Mouse (Mus musculus) left cerebral cortex, postnatal 25 days (tissue): ENCODE data around the gene Ccl1. TPM values are rescaled to one million over a fixed set of nuclear protein-coding genes. Genes with fewer than 3 reads are reported as not detected.

Experiments used
- DNase-seq, 2 experiments: peaks; one replicate each; pipeline ENCODE4 v3.0.0; 2022; ENCODE audit warnings: low spot score in 2 of 2, mixed read lengths in 1 of 2
- intact Hi-C: fragments of 180-260 bp; cut with DNase I; formaldehyde crosslinking; loops from one replicate; pipeline ENCODE4 v1.15.1; 2025
- total RNA-seq, 2 experiments: library from RNA; stranded (reverse); gene quantifications; 2 replicates each; pipeline ENCODE4 v1.2.3; 2021

The Ccl1 gene
- total RNA-seq = not detected

GRCm38 (mm10) chr11:82305590-82305989 is at the start of gene Ccl1:
Gene Ccl1, minus strand, starts transcription at chr11:82305690.
- no peak for DNase-seq
- intact Hi-C loops = no loop called here

DNA sequence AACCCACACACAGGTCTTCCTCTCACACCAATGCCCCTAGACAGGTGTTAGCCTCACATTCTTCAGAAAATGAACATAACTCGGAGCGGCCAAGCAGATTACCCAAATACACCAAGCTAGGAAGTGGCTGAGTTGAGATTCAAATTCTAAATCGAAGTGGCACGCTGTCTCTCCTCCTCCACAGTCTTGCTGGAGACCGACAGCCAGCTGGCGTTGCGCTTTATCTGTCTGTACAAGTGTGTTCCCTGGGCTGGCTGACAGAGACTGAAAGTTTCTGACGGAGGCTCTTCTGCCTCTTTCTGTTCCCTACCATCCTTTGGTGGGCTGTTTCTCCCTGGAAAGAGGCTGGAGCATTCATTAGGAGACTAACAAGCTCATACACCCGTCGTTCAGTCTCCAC is 45.5 kb upstream of the Ccl1 start:
- DNase-seq = peak; percentile 45 to 80
- intact Hi-C loops = no loop called here

GRCm38 (mm10) chr11:82340900-82341299 is 35.4 kb upstream of the Ccl1 start:
- DNase-seq = no peak
- intact Hi-C loops = no loop called here

- intact Hi-C loops = no loop called here
- no peak for DNase-seq
Observed at GRCm38 (mm10) chr11:82340416-82340815, 34.9 kb upstream of the Ccl1 start.

- intact Hi-C loops = no loop called here
- no peak for DNase-seq
Observed at GRCm38 (mm10) chr11:82339921-82340401, 34.5 kb upstream of the Ccl1 start.

DNA sequence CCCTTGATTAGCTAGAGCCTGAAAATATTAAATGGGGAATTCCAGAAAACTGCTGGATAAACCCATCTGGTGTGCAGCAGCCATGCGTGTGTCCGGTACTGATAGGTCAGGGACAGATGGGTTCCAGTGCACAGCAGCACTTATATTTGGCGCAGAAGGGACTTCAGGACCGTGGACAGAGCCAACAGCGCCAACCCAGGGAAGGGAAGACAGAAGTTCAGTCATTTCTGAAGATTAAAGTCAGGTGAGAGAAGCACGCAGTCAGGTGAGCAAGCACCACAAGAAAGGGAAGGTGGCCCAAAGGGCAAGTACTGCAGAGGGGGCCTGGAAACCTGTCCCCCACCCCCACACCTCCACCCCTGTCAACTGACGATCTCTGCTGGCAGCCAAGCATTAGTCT is 7.7 kb upstream of the Ccl1 start:
- intact Hi-C loops = no loop called here
- no peak for DNase-seq

DNA sequence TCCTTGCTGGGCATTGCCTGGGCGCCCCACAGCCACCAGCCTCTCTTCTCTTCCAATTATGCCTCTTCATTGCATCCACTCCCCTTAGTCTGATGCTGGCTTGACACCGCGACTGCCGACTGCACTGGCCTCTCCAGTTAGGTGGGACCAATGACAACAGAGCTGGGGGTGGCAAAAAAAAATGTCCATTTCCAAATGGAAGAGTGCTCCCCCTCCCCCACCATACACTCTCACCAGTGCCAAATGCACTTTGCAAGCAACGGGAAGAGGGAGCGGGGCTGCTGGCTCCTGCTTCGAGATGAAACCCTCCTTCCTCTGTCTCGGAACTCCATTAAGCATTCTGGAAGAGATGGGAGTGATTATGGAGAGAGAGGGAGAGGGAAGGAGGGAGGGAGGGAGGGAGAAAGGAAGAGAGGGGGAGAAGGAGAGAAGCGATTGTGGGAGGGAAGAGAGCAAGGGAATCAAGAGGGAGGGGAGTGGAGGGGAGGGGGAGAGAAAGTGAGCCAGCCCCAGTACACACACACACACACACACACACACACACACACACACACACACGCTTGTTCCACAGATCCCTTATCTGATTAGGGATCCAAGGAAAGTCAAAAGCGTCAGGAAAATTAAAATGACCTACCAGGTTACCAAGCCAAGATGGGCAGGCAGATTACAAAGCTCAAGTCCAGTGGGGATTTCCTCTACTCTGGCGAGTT is 5.0 kb upstream of the Ccl1 start:
- intact Hi-C loops = no loop called here

GRCm38 (mm10) chr11:82297895-82298294 is 7.6 kb downstream of the Ccl1 start:
- intact Hi-C loops = no loop called here

More for the DNA sequence above, 5.0 kb upstream of the Ccl1 start:
- no peak for DNase-seq

GRCm38 (mm10) chr11:82290841-82291240 is 14.6 kb downstream of the Ccl1 start:
- intact Hi-C loops = no loop called here
- no peak for DNase-seq

More at GRCm38 (mm10) chr11:82297895-82298294, 7.6 kb downstream of the Ccl1 start:
- no peak for DNase-seq

DNA sequence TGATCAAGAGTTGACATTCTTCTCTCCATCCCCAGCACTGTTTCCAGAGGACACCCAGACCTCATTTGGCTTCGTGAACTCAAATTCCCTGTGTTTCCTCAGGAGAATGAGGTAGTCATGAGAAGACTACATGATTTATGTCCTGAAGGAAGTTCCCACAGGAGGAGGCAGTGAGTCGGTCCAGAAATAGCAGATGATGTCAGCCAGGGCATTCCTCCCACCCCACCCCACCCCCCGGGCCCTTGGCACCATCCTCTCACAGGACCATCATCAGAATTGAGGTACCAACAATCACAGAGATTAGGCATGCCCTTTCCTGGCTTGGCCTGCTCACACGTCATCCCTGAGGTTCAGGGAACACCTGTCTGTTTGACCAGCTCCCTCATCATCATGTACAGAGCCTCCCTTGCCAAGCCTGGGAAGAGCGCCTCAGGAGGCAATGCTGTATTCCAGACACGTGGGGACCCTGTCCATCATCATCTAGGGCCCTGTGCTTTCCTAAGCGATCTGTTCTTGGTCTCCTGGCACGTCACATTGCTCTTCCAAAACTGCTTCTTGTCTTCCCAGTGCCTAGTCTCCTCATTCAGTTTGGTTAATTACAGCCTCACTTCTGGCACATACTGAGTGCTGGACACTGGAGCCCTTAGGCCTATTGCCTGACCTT is 31.2 kb downstream of the Ccl1 start:
- intact Hi-C loops = no loop called here
- peak in 1 of 2 experiments; percentile 18 for DNase-seq

DNA sequence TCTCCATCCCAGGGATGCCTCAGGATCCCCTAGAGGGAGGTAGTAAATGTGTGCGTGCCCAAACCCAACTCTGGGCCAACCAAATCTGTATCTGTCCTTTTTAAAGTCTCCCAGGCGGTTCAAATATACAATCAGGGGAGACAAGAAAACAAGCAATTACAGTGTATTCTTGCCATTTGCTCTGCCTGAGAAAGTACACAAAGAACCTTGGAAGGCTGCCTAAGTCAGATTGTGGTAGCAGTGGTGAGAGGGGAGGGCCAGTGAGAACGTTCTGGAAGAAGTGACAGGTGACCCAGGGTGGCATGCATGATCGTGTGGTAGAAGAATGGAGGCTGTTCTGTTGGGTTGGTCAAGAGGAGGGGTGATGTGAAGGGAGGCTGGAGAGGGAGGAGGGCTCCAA is 46.4 kb downstream of the Ccl1 start:
- intact Hi-C loops = no loop called here
- DNase-seq = no peak

DNA sequence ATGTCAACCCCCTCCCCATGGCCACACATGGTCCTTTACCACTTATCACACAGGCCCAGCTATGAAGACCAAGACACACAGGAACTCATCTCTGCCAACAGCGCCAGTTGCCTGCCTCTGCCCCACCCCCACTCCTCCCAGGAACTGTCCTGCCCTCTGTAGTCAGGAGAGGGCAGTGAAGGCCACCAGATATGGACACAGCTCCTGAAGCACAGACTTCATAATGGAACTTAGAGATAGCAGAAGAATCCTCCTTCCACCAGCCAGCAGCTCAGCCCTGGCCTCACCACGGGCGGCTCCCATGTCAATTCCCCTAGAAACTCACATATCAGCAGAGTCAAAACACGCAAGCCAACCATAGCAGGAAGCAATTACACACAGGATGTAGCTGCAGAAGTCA is 49.9 kb downstream of the Ccl1 start:
- peak; percentile 29 to 58 for DNase-seq
- intact Hi-C loops = no loop called here

DNA sequence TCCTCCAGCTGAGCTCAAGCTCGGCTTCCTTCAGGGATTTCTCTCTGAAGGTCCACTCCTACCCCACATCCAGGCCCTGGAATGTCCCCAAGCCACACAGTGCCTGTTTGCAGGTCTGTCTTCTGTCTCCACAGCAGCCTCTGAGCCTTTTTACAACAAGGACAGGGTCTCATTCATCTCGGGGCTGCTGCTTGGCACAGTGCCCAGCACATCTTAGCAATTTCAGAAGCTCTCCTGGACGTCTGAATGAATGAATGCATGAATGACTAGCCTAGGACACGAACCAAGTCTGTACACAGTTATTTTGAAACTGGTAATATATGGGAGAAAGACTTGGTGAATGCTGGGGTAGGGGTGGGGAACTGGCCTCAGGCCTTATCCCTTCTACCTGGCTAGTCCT is 52.1 kb downstream of the Ccl1 start:
- no peak for DNase-seq
- intact Hi-C loops = no loop called here

DNA sequence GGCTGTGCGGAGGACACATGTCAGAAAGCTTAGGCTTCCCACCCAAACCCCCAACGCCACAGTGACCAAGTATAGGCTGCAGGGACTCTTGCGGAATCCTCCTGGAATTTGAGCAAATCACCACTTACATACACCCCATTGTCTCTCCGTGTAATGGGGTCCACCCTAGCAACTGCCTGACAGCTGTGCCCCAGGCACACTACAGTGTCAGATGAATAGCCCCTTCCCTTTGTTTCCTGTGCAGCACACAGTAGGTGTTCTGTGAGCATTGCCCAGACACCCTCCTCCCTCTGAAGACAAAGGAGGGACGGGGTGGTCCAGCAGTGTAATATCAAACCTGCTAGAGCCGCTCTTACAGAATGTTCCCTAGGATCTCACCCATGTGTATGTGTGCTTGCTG is 54.2 kb downstream of the Ccl1 start:
- DNase-seq = no peak
- intact Hi-C loops = no loop called here

- intact Hi-C loops = no loop called here
- DNase-seq = no peak
Observed at GRCm38 (mm10) chr11:82249945-82250344, 55.5 kb downstream of the Ccl1 start.

DNA sequence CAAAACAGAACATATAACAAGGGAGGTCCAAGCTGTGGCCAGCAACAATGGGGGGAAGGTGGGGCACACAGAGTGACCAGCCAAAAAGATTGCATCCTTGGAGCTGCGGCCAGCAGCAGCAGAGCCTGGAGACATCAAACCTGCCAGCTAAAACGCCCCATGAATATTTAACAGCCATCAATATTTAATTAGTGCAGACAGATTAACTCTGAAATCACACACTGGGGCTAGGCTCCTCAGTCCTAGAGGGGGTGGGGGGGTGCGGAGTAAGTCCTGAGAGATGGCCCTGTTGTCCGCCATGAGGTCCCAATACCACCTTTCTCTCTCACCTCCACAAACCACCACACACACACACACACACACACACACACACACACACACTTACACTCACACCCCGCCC is 68.1 kb downstream of the Ccl1 start:
- intact Hi-C loops = loop anchor here (5.0 kb wide), 2 partner anchors 375 to 525 kb away; partner anchors contain the start of genes Cct6b and Zfp830

GRCm38 (mm10) chr11:82235551-82236207 is 69.8 kb downstream of the Ccl1 start:
- DNase-seq = peak; percentile 54 to 64
- intact Hi-C loops = loop anchor here (1.0 to 5.0 kb wide), 4 partner anchors 164 to 655 kb away; partner anchors contain the start of genes Cct6b, Rad51d and Zfp830

More for the DNA sequence above, 68.1 kb downstream of the Ccl1 start:
- no peak for DNase-seq

DNA sequence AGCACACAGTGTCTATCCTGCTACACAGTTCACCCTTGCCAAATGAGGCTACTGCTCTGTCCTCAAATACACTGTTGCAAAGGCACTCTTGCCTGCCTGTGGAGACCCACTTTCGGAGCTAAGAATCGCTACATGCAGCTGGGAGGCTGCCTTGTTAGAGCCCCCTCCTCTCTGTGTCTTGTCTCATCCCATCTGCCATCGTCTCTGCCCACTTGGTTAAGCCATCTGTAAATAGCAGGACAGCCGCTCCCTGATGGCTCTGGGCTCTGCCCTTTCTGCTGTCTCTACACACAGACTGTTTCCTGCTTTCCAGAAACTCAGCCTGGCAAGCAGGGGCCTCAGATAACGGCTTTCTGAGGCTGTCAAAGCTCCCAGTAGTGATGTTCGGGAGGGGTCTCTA is 71.5 kb downstream of the Ccl1 start:
- intact Hi-C loops = loop anchor here (2.0 kb wide), 1 partner anchor 657 kb away; the partner anchor contains the start of gene Rad51d

GRCm38 (mm10) chr11:82226976-82227375 is 78.5 kb downstream of the Ccl1 start:
- DNase-seq = no peak
- intact Hi-C loops = no loop called here

More for the DNA sequence above, 71.5 kb downstream of the Ccl1 start:
- no peak for DNase-seq

DNA sequence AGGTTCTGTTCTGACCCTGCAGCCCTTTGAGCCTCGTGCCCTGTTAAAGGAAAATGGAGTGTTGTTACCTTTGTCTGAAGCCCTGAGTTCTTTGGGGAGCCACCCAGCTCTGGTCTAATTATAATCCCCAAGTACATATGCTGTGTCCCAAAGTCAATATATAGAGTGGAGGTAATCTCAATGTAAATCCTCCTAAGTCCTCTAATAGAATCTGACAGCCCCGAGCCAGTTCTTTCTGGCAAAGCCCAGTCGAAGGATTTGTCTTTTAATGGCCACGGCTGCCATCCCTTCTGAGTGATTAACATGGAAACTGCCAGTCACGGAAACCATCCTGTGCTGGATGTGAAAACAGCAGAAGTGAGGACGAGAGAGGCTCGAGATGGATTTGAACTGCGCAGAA is 79.6 kb downstream of the Ccl1 start:
- intact Hi-C loops = no loop called here
- DNase-seq = no peak
